Mouse (Mus musculus) forebrain, embryonic 14.5 days (tissue): ENCODE data around the gene Hemgn. TPM values are rescaled to one million over a fixed set of nuclear protein-coding genes. Genes with fewer than 3 reads are reported as not detected.

ENCODE experiments used
- ATAC-seq: fragments of 200-750 bp; cut with Nextera tagmentation; 2 replicates; pipeline ENCODE4 v1.8.0; 2017; ENCODE audit warnings: mild to moderate bottlenecking, moderate library complexity
- DNase-seq: peaks from one replicate; pipeline ENCODE4 v3.0.0-alpha.2; 2015; ENCODE audit warnings: low spot score
- H3K27ac ChIP-seq: fragments of 300-500 bp; sonication (generic); 2 replicates; pipeline ENCODE4 v1.5.1; 2014; ENCODE audit warnings: low read depth, mild to moderate bottlenecking, control low read depth, low read length, moderate library complexity
- H3K27me3 ChIP-seq: fragments of 300-500 bp; sonication (generic); replicated peaks from 2 replicates; pipeline ENCODE4 v1.6.1; 2014; ENCODE audit warnings: low read length, control low read depth, mixed read lengths; ENCODE audit not compliant: control insufficient read depth, insufficient read depth
- H3K36me3 ChIP-seq: fragments of 300-500 bp; sonication (generic); 2 replicates; pipeline ENCODE4 v1.6.1; 2014; ENCODE audit warnings: low read length, control low read depth; ENCODE audit not compliant: control insufficient read depth, insufficient read depth
- H3K4me1 ChIP-seq: fragments of 300-500 bp; sonication (generic); 2 replicates; pipeline ENCODE4 v1.6.1; 2014; ENCODE audit warnings: antibody characterized with exemption, low read length, control low read depth; ENCODE audit not compliant: control insufficient read depth, insufficient read depth
- H3K4me2 ChIP-seq: fragments of 300-500 bp; sonication (generic); 2 replicates; pipeline ENCODE4 v1.6.1; 2014; ENCODE audit warnings: mild to moderate bottlenecking, control low read depth, low read length
- H3K4me3 ChIP-seq: fragments of 300-500 bp; sonication (generic); 2 replicates; pipeline ENCODE4 v1.5.1; 2014; ENCODE audit warnings: low read depth, low read length, control low read depth
- H3K9ac ChIP-seq: fragments of 300-500 bp; sonication (generic); 2 replicates; pipeline ENCODE4 v1.6.1; 2014; ENCODE audit warnings: mild to moderate bottlenecking, low read length, control low read depth, moderate library complexity
- H3K9me3 ChIP-seq: fragments of 300-500 bp; sonication (generic); replicated peaks from 2 replicates; pipeline ENCODE4 v1.6.1; 2016; ENCODE audit warnings: low read length, control low read depth, mixed read lengths; ENCODE audit not compliant: control insufficient read depth
- WGBS: fragments of 180-500 bp; shearing (Covaris S2); extraction: QIAGEN DNeasy Blood & Tissue Kit; methylation state at CpG from one replicate; pipeline ENCODE4 v1.1.7; 2014; 5-methylcytosine and 5-hydroxymethylcytosine counted together
- polyA plus RNA-seq: library from polyadenylated mRNA; unstranded; fragments of >200 nt; fragmentation: Nextera tagmentation; extraction: Ambion mirVana; gene quantifications from 2 replicates; pipeline ENCODE4 v1.2.1, GENCODE M21; 2014

Gene Hemgn
- polyA plus RNA-seq: 0.27 TPM in 1 of 2 replicates, not detected in the other

DNA sequence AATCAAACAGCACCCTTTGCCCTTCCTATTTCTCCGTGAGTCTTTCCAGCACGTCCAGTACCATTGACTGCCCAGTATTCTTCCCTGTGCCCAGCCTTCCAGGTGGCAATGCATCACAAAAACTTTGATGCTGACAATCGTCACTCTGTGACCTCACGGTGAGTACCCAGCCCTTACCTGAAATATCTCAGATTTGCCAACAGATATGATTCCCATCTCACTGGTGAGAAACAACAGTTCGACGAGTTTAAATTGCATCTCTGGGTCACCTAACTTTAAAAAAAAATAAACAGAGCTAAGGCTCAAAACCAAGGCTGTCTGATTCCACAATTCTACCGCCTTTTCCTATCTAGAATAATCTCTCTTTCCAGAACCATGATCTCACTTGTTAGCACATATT lies at the start of gene Hemgn:
Hemgn (minus strand) TSS at position 101 of the 400 bp plus-strand sequence.
- H3K27me3 ChIP-seq: no peaks in the 10 kb centered on the region
- no peak within 1 kb of the TSS for H3K27ac ChIP-seq
- no peaks in the 10 kb centered on the region for H3K36me3 ChIP-seq
- no peak for DNase-seq
- no peak for ATAC-seq
- WGBS: 83% methylated on average over 7 of the region's 7 CpGs
- H3K9ac ChIP-seq: no peak within 1 kb of the TSS
- no peak within 1 kb of the TSS for H3K4me2 ChIP-seq
- no peak within 1 kb of the TSS for H3K4me3 ChIP-seq
- no peaks in the 10 kb centered on the region for H3K4me1 ChIP-seq
- H3K9me3 ChIP-seq: no peaks in the 10 kb centered on the region

DNA sequence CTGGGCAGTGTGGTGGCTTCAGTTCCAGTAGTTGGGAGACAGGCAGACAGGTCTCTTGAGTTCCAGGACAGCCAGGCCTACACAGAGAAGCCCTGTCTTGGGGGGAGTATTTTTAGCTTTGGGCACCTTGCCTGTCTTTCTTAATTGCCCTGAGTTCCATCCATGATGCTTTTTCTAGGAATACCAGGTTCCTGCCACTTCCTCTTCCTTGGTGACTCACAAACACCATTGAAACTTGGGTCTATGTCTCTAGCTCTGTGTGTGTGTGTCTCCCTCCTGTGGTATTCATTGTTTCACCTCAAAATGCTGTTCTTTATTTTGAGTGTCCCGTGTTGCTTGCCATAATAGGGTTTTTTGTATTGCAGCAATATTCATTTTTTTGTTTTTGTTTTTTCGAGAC lies 45.1 kb upstream of the Hemgn start:
- 91% methylated on average over 2 of the region's 2 CpGs for WGBS
- DNase-seq (no peak), ATAC-seq (no peak)
- H3K4me3 ChIP-seq: no peak overlapping the region
- H3K36me3 ChIP-seq: peaks cover 26% of the 10 kb centered on the region; the same call in 1 of the 2 replicates
- H3K9ac ChIP-seq: no peak overlapping the region
- no peak overlapping the region for H3K4me2 ChIP-seq
- H3K9me3 ChIP-seq: no peaks in the 10 kb centered on the region
- H3K27me3 ChIP-seq: no peaks in the 10 kb centered on the region
- no peak overlapping the region for H3K27ac ChIP-seq
- peaks cover 17% of the 10 kb centered on the region for H3K4me1 ChIP-seq

DNA sequence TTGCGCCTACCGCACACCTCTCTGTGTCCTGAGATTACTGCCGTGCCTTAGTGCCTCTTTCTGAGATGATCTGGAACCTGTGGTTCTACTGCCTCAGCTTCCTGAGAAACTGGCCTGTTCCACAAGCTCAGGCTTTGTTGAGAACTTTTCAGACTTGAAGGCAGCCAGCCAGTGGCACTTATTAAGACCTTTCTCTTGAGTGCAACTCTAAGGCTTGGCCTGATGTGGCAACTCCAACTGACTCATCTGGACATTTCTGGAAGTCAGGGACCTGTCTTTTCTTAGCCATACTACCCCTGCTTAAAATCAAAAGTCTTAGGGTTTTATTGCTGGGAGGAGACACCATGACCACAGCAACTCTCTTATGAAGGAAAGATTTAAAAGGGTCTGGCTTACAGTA lies 43.9 kb upstream of the Hemgn start:
- H3K27ac ChIP-seq: no peak overlapping the region
- peaks cover 16% of the 10 kb centered on the region; the same call in 1 of the 2 replicates for H3K36me3 ChIP-seq
- 97% methylated on average over 3 of the region's 3 CpGs for WGBS
- no peak overlapping the region for H3K4me2 ChIP-seq
- ATAC-seq: no peak
- peaks cover 29% of the 10 kb centered on the region for H3K4me1 ChIP-seq
- no peaks in the 10 kb centered on the region for H3K27me3 ChIP-seq
- no peak overlapping the region for H3K4me3 ChIP-seq
- no peaks in the 10 kb centered on the region for H3K9me3 ChIP-seq
- DNase-seq: no peak
- H3K9ac ChIP-seq: no peak overlapping the region

DNA sequence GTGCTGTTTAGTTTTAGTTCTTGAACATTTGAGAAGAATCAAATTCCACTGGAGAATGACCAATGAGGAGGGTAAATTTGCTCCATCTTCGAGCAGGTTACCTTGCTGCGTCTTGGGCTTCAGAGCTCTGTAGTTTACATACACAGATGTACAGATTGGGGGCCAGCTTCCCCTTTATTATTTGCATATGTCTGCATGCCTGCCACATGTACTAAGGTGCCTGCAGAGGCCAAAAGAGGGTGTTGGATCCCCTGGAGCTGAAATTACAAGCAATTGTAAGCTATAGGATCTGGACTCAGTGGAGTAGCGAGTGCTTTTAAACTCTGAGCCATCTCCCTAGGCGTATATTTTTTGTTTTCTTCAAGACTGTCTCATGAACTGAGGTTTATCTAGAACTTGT lies 43.5 kb upstream of the Hemgn start:
- Histone ChIP-seq H3K27me3 (no peaks in the 10 kb centered on the region), H3K4me1 (peaks cover 29% of the 10 kb centered on the region), H3K27ac (no peak overlapping the region), H3K9me3 (no peaks in the 10 kb centered on the region), H3K9ac (no peak overlapping the region), H3K4me2 (no peak overlapping the region), H3K36me3 (peaks cover 14% of the 10 kb centered on the region; the same call in 1 of the 2 replicates), H3K4me3 (no peak overlapping the region)
- DNase-seq: no peak
- no peak for ATAC-seq
- WGBS: 86% methylated on average over 4 of the region's 4 CpGs

DNA sequence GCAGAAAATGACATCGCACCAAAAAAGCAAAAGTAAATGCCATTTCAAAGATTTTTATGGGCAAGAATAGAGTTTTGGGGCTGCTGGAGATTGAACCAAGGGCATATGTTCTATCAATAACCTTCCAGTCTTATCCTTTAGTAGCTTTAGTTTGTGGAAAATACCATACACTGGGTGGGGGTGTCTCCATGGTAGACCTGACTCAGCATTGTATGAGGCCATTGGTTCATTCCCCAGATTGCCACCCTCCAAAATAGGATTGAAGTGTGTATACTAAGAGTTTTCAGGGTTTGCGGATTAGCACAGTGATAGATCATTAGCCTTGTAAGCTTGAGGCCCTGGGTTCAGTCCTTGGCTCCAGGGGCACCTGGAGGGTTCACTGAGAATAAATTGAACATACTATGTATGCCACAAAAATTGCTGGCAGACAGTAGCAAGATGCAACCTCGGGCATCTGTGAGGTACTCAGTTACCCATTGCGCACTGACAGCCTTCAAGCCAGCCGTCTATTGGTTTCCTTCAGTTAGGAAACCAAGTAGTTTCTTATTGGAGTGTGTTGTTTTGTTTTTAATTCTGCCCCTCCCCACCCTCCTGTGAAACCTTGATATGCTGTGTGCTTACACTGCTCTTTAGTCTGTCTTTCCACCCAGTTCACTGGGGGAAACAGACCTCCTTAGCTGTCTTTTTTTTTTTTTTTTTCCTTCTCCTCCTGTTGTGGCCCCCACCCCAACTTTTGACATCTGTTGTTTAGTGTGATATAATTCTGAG lies 41.0 kb upstream of the Hemgn start:
- peaks cover 29% of the 10 kb centered on the region for H3K4me1 ChIP-seq
- H3K27me3 ChIP-seq: no peaks in the 10 kb centered on the region
- 57% methylated on average over 5 of the region's 5 CpGs for WGBS
- peak; percentile 24 for DNase-seq
- no peak overlapping the region for H3K4me3 ChIP-seq
- ATAC-seq: no peak
- H3K4me2 ChIP-seq: peak overlapping the region; percentile 90
- H3K9me3 ChIP-seq: no peaks in the 10 kb centered on the region
- peak overlapping the region; percentile 30 for H3K9ac ChIP-seq
- peak overlapping the region; percentile 15; the same call in 1 of the 2 replicates for H3K27ac ChIP-seq
- no peaks in the 10 kb centered on the region for H3K36me3 ChIP-seq

DNA sequence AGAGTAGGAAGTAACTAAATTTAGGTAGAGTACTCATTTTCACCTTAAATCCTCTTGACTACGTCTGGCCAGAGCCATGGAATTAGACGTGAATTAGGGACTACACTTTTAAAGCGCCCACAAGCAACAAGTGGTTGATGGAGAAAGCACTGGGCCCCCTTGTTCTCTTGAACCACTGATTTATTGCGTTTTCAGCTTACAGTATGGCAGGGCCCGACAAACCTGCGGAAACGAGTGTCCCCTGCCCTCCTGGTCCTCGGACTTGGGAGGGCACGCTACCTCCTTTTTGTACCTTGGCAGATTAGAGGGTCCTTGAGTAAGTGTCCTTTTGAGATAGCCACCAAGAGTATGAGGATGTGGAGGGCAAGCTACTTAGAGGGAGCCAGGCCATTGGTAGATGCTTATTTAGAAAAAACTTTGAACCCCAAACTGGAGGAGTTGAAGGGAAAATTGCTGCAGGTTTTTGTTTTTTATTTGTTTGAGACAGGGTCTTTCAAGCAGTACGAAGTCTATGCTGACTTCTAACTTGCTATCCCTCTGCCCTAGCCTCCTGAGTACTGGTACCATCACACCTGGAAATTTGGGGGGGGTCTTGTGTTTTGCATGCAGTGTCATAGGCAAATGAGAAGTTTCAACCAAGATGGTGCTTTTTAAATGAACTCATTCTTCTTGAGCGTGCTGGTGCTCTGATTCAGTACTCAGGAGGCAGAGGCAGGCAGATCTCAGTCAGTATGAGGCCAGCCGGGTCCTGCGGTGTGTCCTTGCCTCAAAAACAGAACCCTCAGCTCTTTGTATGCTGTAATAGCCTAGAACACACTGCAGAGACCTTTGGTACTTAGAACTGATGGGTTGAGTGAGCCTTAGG lies 39.8 kb upstream of the Hemgn start:
- 39% methylated on average over 13 of the region's 13 CpGs for WGBS
- no peaks in the 10 kb centered on the region for H3K9me3 ChIP-seq
- H3K4me3 ChIP-seq: peak overlapping the region; percentile 89
- DNase-seq: no peak
- no peak for ATAC-seq
- H3K9ac ChIP-seq: peak overlapping the region; percentile 97
- H3K4me2 ChIP-seq: peak overlapping the region; percentile 90
- no peaks in the 10 kb centered on the region for H3K27me3 ChIP-seq
- H3K36me3 ChIP-seq: no peaks in the 10 kb centered on the region
- H3K4me1 ChIP-seq: peaks cover 29% of the 10 kb centered on the region
- H3K27ac ChIP-seq: peak overlapping the region; percentile 98; the same call in 1 of the 2 replicates

DNA sequence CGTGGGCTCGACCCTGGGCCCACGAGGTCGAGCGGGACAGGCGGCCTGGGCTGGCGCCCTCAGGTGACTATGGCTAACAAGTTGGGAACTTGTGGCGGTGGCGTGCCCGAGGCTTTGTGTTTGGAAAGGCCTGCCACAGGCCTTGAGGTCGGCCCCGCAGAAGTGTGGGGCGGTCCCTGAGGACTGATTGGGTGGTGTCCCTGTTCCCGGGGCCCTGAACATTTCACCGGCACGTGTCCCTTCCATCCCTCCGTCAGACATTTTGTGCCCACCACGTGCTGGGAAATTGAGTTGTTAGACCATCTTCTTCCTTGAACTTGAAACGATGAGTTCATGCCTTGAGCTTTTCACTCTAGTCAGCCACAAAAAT lies 39.2 kb upstream of the Hemgn start:
- Histone ChIP-seq H3K9me3 (no peaks in the 10 kb centered on the region), H3K9ac (peak overlapping the region; percentile 97), H3K27me3 (no peaks in the 10 kb centered on the region), H3K4me3 (peak overlapping the region; percentile 89), H3K4me1 (peaks cover 29% of the 10 kb centered on the region), H3K27ac (peak overlapping the region; percentile 98), H3K4me2 (peak overlapping the region; percentile 90), H3K36me3 (no peaks in the 10 kb centered on the region)
- DNase-seq (peak; percentile 75), ATAC-seq (peak; percentile 18)
- 0% methylated on average over 19 of the region's 19 CpGs for WGBS

DNA sequence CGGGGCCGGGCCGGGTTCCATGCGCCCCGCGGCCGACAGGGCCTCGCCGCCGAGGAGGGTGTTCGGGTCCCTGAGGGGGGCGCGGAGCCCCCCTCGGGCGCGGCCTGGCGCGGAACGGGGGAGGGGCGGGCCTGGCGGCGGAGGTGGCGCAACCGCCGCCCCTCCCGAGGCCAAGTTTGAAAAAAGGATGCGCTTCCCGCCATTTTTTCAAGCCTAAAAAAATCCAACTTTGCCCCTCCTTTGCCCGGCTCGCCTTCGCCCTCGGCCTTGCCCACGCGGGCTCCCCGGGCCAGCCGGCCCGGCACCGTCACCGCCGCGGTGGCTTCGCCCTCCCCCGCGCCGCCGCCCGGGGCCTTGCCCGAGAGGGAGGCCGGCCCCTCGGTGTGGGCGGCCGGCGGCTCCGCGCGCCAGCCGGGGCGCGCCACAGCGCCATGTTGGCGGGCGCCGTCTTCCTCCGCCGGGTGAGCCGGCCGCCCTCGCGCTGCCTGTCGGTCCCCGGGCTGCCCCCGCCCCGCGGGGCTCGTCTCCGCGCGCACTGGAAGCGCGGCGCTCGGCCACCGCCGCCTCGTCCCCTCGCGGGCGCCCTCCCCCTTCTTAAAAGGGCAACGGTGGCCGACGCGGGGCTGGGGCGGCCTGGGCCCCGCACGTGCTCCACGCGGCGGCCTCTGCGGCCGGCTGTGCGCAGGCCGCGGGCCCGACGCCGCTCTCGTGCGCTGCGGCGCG lies 38.6 kb upstream of the Hemgn start:
- peaks cover 29% of the 10 kb centered on the region for H3K4me1 ChIP-seq
- peak overlapping the region; percentile 97 for H3K9ac ChIP-seq
- H3K9me3 ChIP-seq: no peaks in the 10 kb centered on the region
- peak overlapping the region; percentile 90 for H3K4me2 ChIP-seq
- peak; percentile 82 for DNase-seq
- H3K27me3 ChIP-seq: no peaks in the 10 kb centered on the region
- H3K27ac ChIP-seq: peak overlapping the region; percentile 98
- ATAC-seq: peak; percentile 47
- H3K4me3 ChIP-seq: peak overlapping the region; percentile 89
- H3K36me3 ChIP-seq: no peaks in the 10 kb centered on the region
- 0% methylated on average over 96 of the region's 111 CpGs for WGBS
